In genomic region chr7:140080503-140081156, GRCm38 (mm10) we compare ENCODE assay signal across 8 mouse cellular contexts. TPM values are rescaled to one million over a fixed set of nuclear protein-coding genes. Genes with fewer than 3 reads are reported as not detected.
DNase-seq lines count a peak whose midpoint lies in the region; ATAC-seq lines count a peak whose summit lies in the region.

No protein-coding gene starts in this region.

- peak; percentile 41 for ATAC-seq in liver, embryonic 11.5 days (replicated peaks; ENCODE audit: low FRiP score)
- ATAC-seq in neural tube, embryonic 11.5 days (ENCODE audit: insufficient read depth, low FRiP score, low TSS enrichment): peak; percentile 80

- intact Hi-C loops in heart, postnatal 14 days (cut with DNase I): loop anchor here (5.0 kb wide), 1 partner anchor 747 kb away; no protein-coding TSS in a partner anchor

- H3K9me3 ChIP-seq in liver, embryonic 11.5 days (ENCODE audit: control insufficient read depth, low read length): no peaks in the 10 kb centered on the region
- no peaks in the 10 kb centered on the region for H3K9me3 ChIP-seq in neural tube, embryonic 11.5 days (ENCODE audit: control insufficient read depth, low read length)

- DNase-seq in CD8-positive naive resting alpha-beta T cell, adult 2 months (ENCODE audit: low read depth in 2 of 2, low spot score in 2 of 2): peak; percentile 20 to 36
- peak; percentile 88 for DNase-seq in brain, embryonic 18.5 days (ENCODE audit: low read depth, low spot score)
- DNase-seq in fibroblast of lung, adult 2 months (ENCODE audit: low read depth): peak; percentile 31
- peak; percentile 67 to 73 for DNase-seq in heart, postnatal 14 days
- DNase-seq in kidney, postnatal 36 days: peak; percentile 76
- DNase-seq in liver, embryonic 11.5 days (ENCODE audit: low spot score): no peak
- peak; percentile 91 for DNase-seq in neural tube, embryonic 11.5 days (ENCODE audit: low spot score)
- peak; percentile 53 for DNase-seq in thymus, postnatal 14 days

- no peak overlapping the region for H3K27ac ChIP-seq in liver, embryonic 11.5 days (ENCODE audit: low read depth, low read length)
- H3K27ac ChIP-seq in neural tube, embryonic 11.5 days (ENCODE audit: low read depth, low read length): peak overlapping the region; percentile 40; the same call in 1 of the 2 replicates

- H3K4me1 ChIP-seq in liver, embryonic 11.5 days (replicated peaks; ENCODE audit: control insufficient read depth, insufficient read depth, low read length): 0 out of 2 replicates have a peak, but pooled peaks cover 3% of the 10 kb centered on the region
- peaks cover 14% of the 10 kb centered on the region for H3K4me1 ChIP-seq in neural tube, embryonic 11.5 days (ENCODE audit: control insufficient read depth, insufficient read depth, low read length)

- H3K27me3 ChIP-seq in liver, embryonic 11.5 days (replicated peaks; ENCODE audit: control insufficient read depth, insufficient read depth, low read length): peaks cover 39% of the 10 kb centered on the region
- H3K27me3 ChIP-seq in neural tube, embryonic 11.5 days (ENCODE audit: control insufficient read depth, insufficient read depth, low read length): peaks cover 24% of the 10 kb centered on the region

- no peak overlapping the region for H3K4me2 ChIP-seq in liver, embryonic 11.5 days
- peak overlapping the region; percentile 50 for H3K4me2 ChIP-seq in neural tube, embryonic 11.5 days (ENCODE audit: low read depth)

- H3K36me3 ChIP-seq in liver, embryonic 11.5 days (ENCODE audit: control insufficient read depth, insufficient read depth, low read length): no peaks in the 10 kb centered on the region
- H3K36me3 ChIP-seq in neural tube, embryonic 11.5 days (ENCODE audit: control insufficient read depth, insufficient read depth, low read length): no peaks in the 10 kb centered on the region

- no peak overlapping the region for H3K4me3 ChIP-seq in liver, embryonic 11.5 days (ENCODE audit: low read depth, low read length)
- H3K4me3 ChIP-seq in neural tube, embryonic 11.5 days (ENCODE audit: low read depth, low read length): peak overlapping the region; percentile 27

- 7% methylated on average over 24 of the region's 24 CpGs for WGBS in liver, embryonic 11.5 days
- 3% methylated on average over 24 of the region's 24 CpGs for WGBS in neural tube, embryonic 11.5 days

- H3K9ac ChIP-seq in liver, embryonic 11.5 days (ENCODE audit: low read depth, low read length): no peak overlapping the region
- peak overlapping the region; percentile 23; the same call in 1 of the 2 replicates for H3K9ac ChIP-seq in neural tube, embryonic 11.5 days (ENCODE audit: low read length)

RNA-seq across cellular contexts. Expression of gene Caly, which starts 1.7 kb away (rescaled TPM):
- total RNA-seq in heart, postnatal 14 days (2021): not detected
- 0.19 and 0.52 TPM in 2 replicates for polyA plus RNA-seq in liver, embryonic 11.5 days (2014; fragmentation: Nextera tagmentation; extraction: Ambion mirVana)
- polyA plus RNA-seq in neural tube, embryonic 11.5 days (2014; fragmentation: Nextera tagmentation; extraction: Ambion mirVana): 9.4 and 11.4 TPM in 2 replicates

RNA-seq across cellular contexts. Expression of gene Prap1, which starts 12.6 kb away (rescaled TPM):
- not detected for total RNA-seq in heart, postnatal 14 days (2021)
- not detected in 2 replicates for polyA plus RNA-seq in liver, embryonic 11.5 days (2014; fragmentation: Nextera tagmentation; extraction: Ambion mirVana)
- polyA plus RNA-seq in neural tube, embryonic 11.5 days (2014; fragmentation: Nextera tagmentation; extraction: Ambion mirVana): not detected in 2 replicates

RNA-seq across cellular contexts. Expression of gene Fuom, which starts 21.6 kb away (rescaled TPM):
- 10 to 100 TPM; 76.5 to 77.2 TPM for total RNA-seq in heart, postnatal 14 days (2021)
- polyA plus RNA-seq in liver, embryonic 11.5 days (2014; fragmentation: Nextera tagmentation; extraction: Ambion mirVana): 12.7 and 13.5 TPM in 2 replicates
- 12.8 and 13.1 TPM in 2 replicates for polyA plus RNA-seq in neural tube, embryonic 11.5 days (2014; fragmentation: Nextera tagmentation; extraction: Ambion mirVana)

RNA-seq across cellular contexts. Expression of gene Msx3, which starts 31.7 kb away (rescaled TPM):
- not detected for total RNA-seq in heart, postnatal 14 days (2021)
- polyA plus RNA-seq in liver, embryonic 11.5 days (2014; fragmentation: Nextera tagmentation; extraction: Ambion mirVana): 0.11 TPM in 1 of 2 replicates, not detected in the other
- polyA plus RNA-seq in neural tube, embryonic 11.5 days (2014; fragmentation: Nextera tagmentation; extraction: Ambion mirVana): 93.7 and 103 TPM in 2 replicates

RNA-seq across cellular contexts. Expression of gene Paox, which starts 35.0 kb away (rescaled TPM):
- total RNA-seq in heart, postnatal 14 days (2021): 1 to 10 TPM; 3.6 to 3.9 TPM
- 18.2 and 20.7 TPM in 2 replicates for polyA plus RNA-seq in liver, embryonic 11.5 days (2014; fragmentation: Nextera tagmentation; extraction: Ambion mirVana)
- polyA plus RNA-seq in neural tube, embryonic 11.5 days (2014; fragmentation: Nextera tagmentation; extraction: Ambion mirVana): 15.6 and 16.1 TPM in 2 replicates
